Mouse (Mus musculus): Measurements from ENCODE around the gene Mroh2a.
A peak's percentile ranks its signal among the peaks of the same experiment; 100 is the strongest.
"Not testable (repeated sequence)": the region's sequence is repeated elsewhere in the genome, so short reads cannot be mapped to it uniquely, and the experiment has no call there.

The Mroh2a gene

GRCm38 (mm10) chr1:88219054-88219453, 7.7 kb upstream of the Mroh2a start:
- no peak for DNase-seq

- no peak for DNase-seq
Observed at GRCm38 (mm10) chr1:88220336-88220735, 6.5 kb upstream of the Mroh2a start.

- DNase-seq = no peak
Observed at GRCm38 (mm10) chr1:88222216-88222615, 4.6 kb upstream of the Mroh2a start.

- not testable (repeated sequence) for DNase-seq
Observed at GRCm38 (mm10) chr1:88223011-88223515, 3.7 kb upstream of the Mroh2a start.

- DNase-seq = no peak
Observed at GRCm38 (mm10) chr1:88223591-88223990, 3.2 kb upstream of the Mroh2a start.

GRCm38 (mm10) chr1:88224029-88224776, 2.6 kb upstream of the Mroh2a start:
- DNase-seq = no peak

GRCm38 (mm10) chr1:88225301-88225700, 1.5 kb upstream of the Mroh2a start:
- not testable (repeated sequence) for DNase-seq

- DNase-seq = no peak
Observed at GRCm38 (mm10) chr1:88225741-88226140, 1.0 kb upstream of the Mroh2a start.

- DNase-seq = no peak
Observed at GRCm38 (mm10) chr1:88227482-88227881, 696 bp downstream of the Mroh2a start.

- no peak for DNase-seq
Observed at GRCm38 (mm10) chr1:88228121-88228520, 1.3 kb downstream of the Mroh2a start.

- no peak for DNase-seq
Observed at GRCm38 (mm10) chr1:88229566-88229965, 2.8 kb downstream of the Mroh2a start.

- DNase-seq = no peak
Observed at GRCm38 (mm10) chr1:88229986-88230385, 3.2 kb downstream of the Mroh2a start.

GRCm38 (mm10) chr1:88230421-88230820, 3.6 kb downstream of the Mroh2a start:
- no peak for DNase-seq

- no peak for DNase-seq
Observed at GRCm38 (mm10) chr1:88230981-88231802, 4.4 kb downstream of the Mroh2a start.

GRCm38 (mm10) chr1:88231803-88232499, 5.2 kb downstream of the Mroh2a start:
- no peak for DNase-seq

- DNase-seq = peak; percentile 9
Observed at GRCm38 (mm10) chr1:88232664-88233380, 6.0 kb downstream of the Mroh2a start.

GRCm38 (mm10) chr1:88233421-88234247, 6.8 kb downstream of the Mroh2a start:
- peak; percentile 4 for DNase-seq

- DNase-seq = no peak
Observed at GRCm38 (mm10) chr1:88234248-88234610, 7.4 kb downstream of the Mroh2a start.

GRCm38 (mm10) chr1:88234646-88235045, 7.9 kb downstream of the Mroh2a start:
- DNase-seq = no peak

GRCm38 (mm10) chr1:88235046-88235893, 8.5 kb downstream of the Mroh2a start:
- no peak for DNase-seq
